Mouse (Mus musculus) bone marrow, adult 2 months (tissue): Measurements from ENCODE around the gene Lpar1. TPM values are rescaled to one million over a fixed set of nuclear protein-coding genes. Genes with fewer than 3 reads are reported as not detected.

Experiments used
- H3K27ac ChIP-seq: fragments of 200-500 bp; 2 replicates; pipeline ENCODE4 v1.5.1; 2012; ENCODE audit warnings: low read depth, mild to moderate bottlenecking, control low read depth, inconsistent platforms, low read length; ENCODE audit not compliant: control insufficient read depth, poor library complexity, insufficient read depth
- H3K4me1 ChIP-seq: fragments of 200-500 bp; 2 replicates; pipeline ENCODE4 v1.6.1; 2011; ENCODE audit warnings: low read length; ENCODE audit not compliant: control insufficient read depth, insufficient read depth
- H3K4me3 ChIP-seq: fragments of 200-500 bp; replicated peaks from 2 replicates; pipeline ENCODE3; 2011; ENCODE audit warnings: mild to moderate bottlenecking, low read depth, low read length, control low read depth; ENCODE audit not compliant: control insufficient read depth
- CTCF ChIP-seq: fragments of 200-500 bp; IDR thresholded peaks from 2 replicates; pipeline ENCODE4 v1.5.1; 2011; ENCODE audit warnings: low read length, control low read depth; ENCODE audit not compliant: control insufficient read depth, insufficient read depth
- POLR2A ChIP-seq: fragments of 200-500 bp; IDR thresholded peaks from 2 replicates; pipeline ENCODE4 v1.6.1; 2011; ENCODE audit warnings: low read depth, mild to moderate bottlenecking, control low read depth, low read length, borderline replicate concordance; ENCODE audit not compliant: control insufficient read depth
- WGBS: fragments of 180-500 bp; shearing (Covaris S2); methylation state at CpG from one replicate; pipeline ENCODE4 v1.1.7; 2018; 5-methylcytosine and 5-hydroxymethylcytosine counted together
- polyA plus RNA-seq: library from polyadenylated mRNA; stranded (reverse); fragments of >200 nt; gene quantifications from 2 replicates; pipeline ENCODE4 v1.2.4, GENCODE M21; 2011; ENCODE audit warnings: low replicate concordance; ENCODE audit not compliant: missing spikeins, insufficient read depth, insufficient read length

The Lpar1 gene
- 0.75 and 2.0 TPM in 2 replicates for polyA plus RNA-seq

DNA sequence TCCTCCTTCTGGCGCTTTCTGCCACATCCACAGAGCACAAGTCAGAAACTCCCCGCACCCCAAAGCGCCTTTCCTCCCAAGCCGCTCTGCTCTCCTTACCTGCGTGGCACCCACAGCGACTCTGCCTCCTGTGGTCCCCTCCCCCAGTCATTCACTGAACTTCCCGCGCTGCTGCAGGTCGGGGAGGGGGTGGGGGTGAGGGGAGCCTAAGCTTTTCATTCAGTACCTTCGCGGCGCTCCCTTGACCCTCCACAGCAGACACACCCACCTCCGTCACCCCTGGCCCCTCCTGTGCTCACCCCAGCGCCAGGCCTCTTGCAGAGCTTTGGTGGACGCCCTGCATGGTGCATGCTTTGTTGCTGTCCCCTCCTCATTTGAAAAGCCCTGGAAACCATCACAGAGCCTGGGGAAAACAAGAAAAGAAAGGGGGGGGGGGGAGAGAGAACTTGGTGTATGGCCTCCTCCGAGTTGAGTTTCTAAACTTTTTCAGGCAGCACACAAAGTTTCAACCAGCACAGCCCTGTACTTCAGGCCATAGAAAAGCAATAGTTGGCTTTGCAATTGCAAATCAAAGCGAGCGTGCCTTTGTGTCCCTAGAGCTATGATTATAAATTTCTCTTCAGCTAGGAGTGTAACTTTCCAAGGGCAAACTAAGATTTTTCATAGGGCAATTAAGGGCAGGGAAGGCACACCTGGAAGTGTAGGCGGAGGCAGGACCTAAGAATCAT lies at the start of gene Lpar1:
TSS of gene Lpar1 (minus strand) at position 268 of the 728 bp plus-strand sequence.
- 20% methylated on average over 19 of the region's 19 CpGs for WGBS
- Histone ChIP-seq H3K27ac (no peak within 1 kb of the TSS), H3K4me1 (no peaks in the 10 kb centered on the region), H3K4me3 (peak within 1 kb of the TSS; percentile 53)
- TF ChIP-seq CTCF (no peak), POLR2A (no peak)

DNA sequence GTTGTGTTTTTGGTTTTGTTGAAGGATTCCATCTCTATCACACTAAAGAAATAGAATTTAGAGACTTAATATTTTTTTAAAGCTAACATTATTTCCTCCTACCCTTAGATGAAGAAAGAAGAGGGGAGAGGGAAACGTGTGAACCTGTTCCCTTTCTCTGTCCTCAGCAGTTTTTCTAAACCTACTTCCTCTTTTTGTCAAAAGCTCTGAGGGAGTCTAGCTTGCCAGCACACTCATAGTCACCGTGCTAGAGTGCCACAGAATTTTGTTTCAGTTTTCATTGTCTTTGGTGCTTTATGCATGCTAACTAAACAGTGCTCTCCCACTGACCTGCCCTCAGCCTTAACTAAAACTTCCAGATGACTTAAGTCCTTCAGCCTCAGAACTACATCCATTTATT lies 32.2 kb upstream of the Lpar1 start:
- no peaks in the 10 kb centered on the region for H3K4me1 ChIP-seq
- no peak for TF ChIP-seq CTCF
- TF ChIP-seq POLR2A, result no peak
- 0% methylated on average over 2 of the region's 2 CpGs for WGBS
- no peak overlapping the region for H3K4me3 ChIP-seq
- no peak overlapping the region for H3K27ac ChIP-seq

DNA sequence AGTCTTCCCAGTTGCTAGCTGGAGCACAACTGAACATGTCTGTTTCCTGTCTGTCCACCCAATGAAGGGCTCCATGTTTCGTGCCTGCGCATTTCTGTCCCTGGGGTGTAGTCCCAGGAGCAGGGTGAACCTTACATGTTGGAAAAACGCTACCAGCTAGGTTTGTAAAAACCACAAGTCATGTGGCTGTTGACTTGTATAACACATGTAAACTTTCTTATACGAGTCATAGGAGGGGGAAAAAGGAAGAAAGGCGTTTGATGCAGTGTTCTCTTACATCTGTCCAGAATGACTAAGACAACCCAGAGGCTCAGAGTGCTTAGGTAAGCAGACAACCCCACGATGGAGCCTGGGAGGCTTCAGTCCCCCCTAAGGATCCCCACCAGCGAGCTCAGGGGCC lies 27.5 kb upstream of the Lpar1 start:
- TF ChIP-seq POLR2A (no peak), CTCF (no peak)
- Histone ChIP-seq H3K27ac (no peak overlapping the region), H3K4me3 (no peak overlapping the region), H3K4me1 (no peaks in the 10 kb centered on the region)
- 32% methylated on average over 7 of the region's 7 CpGs for WGBS

DNA sequence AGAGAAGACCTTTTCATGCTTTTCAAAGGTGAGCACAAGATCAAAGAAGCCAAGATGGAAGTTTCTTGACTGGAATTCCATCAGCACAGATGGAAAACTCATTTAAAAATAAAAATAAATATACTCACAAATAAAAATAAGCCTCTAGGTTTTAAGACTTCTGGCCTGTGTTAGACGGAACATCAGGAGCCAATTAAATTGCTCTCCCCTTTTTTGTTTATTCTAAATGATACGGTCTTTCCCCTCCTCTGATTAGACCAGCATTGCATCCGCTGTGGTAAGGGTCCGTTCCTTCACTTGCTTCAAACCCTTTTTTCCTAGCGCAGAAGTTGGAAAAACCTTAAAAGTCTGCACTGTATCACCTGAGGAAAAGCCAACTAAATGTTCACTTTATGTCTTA lies 26.8 kb upstream of the Lpar1 start:
- Histone ChIP-seq H3K4me3 (no peak overlapping the region), H3K27ac (no peak overlapping the region), H3K4me1 (no peaks in the 10 kb centered on the region)
- TF ChIP-seq CTCF (no peak), POLR2A (no peak)
- 89% methylated on average over 5 of the region's 5 CpGs for WGBS

DNA sequence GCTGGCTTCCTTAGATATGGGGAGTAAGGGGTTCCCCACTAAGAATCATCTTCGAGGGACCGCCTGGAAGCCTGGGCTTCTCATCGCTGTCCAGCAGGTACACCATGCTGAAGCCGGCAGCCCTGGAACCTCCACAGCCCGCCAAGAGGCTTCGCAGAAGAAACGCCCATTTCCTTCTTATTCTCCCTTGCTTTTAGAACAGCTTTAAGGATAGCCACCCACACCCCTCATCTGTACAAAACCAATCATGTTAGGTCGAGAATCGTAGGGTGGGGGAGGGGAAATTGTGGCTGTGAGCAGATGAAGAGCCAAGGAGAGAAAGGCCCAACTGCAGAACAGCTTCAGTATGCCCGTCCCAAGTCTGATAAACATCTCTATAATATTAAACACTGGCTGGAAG lies 26.4 kb upstream of the Lpar1 start:
- no peak for TF ChIP-seq POLR2A
- TF ChIP-seq CTCF, result no peak
- no peaks in the 10 kb centered on the region for H3K4me1 ChIP-seq
- no peak overlapping the region; the same call in 1 of the 2 replicates for H3K27ac ChIP-seq
- H3K4me3 ChIP-seq, result no peak overlapping the region
- 72% methylated on average over 10 of the region's 10 CpGs for WGBS

DNA sequence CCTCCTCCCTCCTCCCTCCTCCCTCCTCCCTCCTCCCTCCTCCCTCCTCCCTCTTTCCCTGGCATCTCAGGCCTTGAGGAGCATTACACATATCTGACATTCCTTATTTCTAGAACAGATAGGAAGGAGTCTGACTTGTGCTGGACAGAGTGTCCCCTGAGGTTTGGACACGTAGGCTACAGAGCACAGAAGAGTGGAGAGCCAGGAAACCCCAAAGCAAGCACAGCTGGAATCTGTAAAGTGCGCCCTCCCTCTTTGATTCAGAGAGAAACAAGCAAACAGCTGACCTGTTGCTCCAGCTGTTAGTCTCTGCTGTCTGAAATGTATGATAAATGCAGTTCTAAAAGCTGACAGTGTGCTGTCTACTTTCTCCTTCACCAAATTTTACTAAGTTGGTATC lies 24.8 kb upstream of the Lpar1 start:
- WGBS, result 51% methylated on average over 2 of the region's 2 CpGs
- Histone ChIP-seq H3K4me1 (no peaks in the 10 kb centered on the region), H3K27ac (no peak overlapping the region), H3K4me3 (no peak overlapping the region)
- TF ChIP-seq CTCF, result no peak
- TF ChIP-seq POLR2A, result no peak

DNA sequence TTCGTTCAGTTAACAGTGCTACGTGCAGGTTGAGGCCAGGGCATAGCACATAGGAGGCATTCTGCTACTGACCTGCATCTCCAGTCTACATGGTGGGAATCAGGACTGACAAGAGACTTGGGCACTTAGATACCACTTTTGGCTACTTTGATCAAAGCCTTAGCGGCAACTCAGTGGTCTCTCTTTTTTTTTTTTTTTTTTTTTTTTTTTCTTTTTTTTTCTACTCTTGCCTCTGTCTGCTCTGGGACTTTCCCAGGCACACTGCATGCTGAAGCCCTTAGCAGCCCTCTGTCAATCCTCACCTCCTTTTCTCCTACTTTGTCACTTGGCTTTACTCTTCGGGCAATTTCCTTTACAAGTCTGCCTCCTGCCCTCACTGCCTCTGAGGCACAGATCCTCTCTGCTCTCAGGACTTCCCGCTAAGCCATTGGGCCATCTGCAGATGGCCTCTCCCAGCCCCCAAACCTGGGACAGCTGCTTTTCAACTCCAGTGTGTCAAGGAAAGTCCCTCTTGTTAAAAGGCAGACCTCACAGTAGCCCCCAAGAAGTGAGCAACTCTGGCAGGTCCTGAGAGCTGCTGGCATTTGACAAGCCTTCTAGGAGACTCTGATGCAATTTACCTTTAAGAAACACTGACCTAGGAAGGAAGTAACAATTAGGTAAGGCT lies 23.8 kb upstream of the Lpar1 start:
- TF ChIP-seq CTCF, result no peak
- no peak for TF ChIP-seq POLR2A
- Histone ChIP-seq H3K4me1 (no peaks in the 10 kb centered on the region), H3K4me3 (no peak overlapping the region), H3K27ac (no peak overlapping the region)
- 72% methylated on average over 5 of the region's 5 CpGs for WGBS

DNA sequence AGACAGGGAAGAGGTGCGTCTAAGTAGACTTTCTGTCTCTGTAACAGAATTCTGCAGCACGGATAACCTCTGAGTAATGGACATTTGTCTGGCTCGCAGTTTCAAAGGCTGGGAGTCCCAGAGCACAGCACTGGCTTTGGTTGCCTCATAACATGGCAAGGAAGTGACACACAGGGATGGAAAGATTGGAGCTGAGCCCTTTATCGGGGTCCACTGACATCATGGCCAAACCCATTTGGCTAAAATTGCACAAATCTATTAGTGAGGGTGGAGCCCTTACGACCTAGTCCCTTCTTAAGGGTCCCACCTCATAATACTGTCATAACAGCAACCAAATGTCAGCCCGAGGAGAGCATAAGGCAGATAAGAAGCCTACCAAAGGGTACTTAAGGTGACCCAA lies 22.1 kb upstream of the Lpar1 start:
- no peaks in the 10 kb centered on the region for H3K4me1 ChIP-seq
- 82% methylated on average over 6 of the region's 6 CpGs for WGBS
- H3K4me3 ChIP-seq, result no peak overlapping the region
- TF ChIP-seq POLR2A (no peak), CTCF (no peak)
- no peak overlapping the region for H3K27ac ChIP-seq
